Mouse (Mus musculus): ENCODE results near the gene Sik2. TPM values are rescaled to one million over a fixed set of nuclear protein-coding genes. Genes with fewer than 3 reads are reported as not detected.

Sik2 gene
- total and polyA plus RNA-seq, 3 experiments, result 1.9 to 8.2 (median 6.0) TPM

- Histone ChIP-seq H3K79me2 (replicated peaks; ENCODE audit: control insufficient read depth, extremely low read depth, insufficient read depth, poor library complexity, severe bottlenecking) (no peaks in the 10 kb centered on the region), H3K9ac (ENCODE audit: insufficient read depth, low read depth) (peak overlapping the region; percentile 19), H3K27ac (ENCODE audit: insufficient read depth, low read depth) (peak overlapping the region; percentile 79), H3K4me3 (replicated peaks in 1 of 3; ENCODE audit: low read depth in 2 of 3, low read length in 2 of 3, poor library complexity in 1 of 3) (no peak overlapping the region), H3K36me3 (replicated peaks in 1 of 2; ENCODE audit: control insufficient read depth in 1 of 2, insufficient read depth in 1 of 2, low read length in 1 of 2) (no peaks in the 10 kb centered on the region), H3K4me2 (ENCODE audit: insufficient read depth, low read depth, poor library complexity, severe bottlenecking) (peak overlapping the region; percentile 74), H3K9me3 (replicated peaks; ENCODE audit: low read length) (no peaks in the 10 kb centered on the region), H3K4me1 (ENCODE audit: control insufficient read depth in 1 of 2, insufficient read depth in 2 of 2) (peaks cover 13 to 52% of the 10 kb centered on the region in 2 experiments; a peak in 3 of 4 replicates), H3K27me3 (replicated peaks) (no peaks in the 10 kb centered on the region)
- TF ChIP-seq TCF12 (IDR thresholded peaks at IDR 0.05; ENCODE audit: low read depth, low read length), result peak; percentile 80
- TF ChIP-seq TBP (conservative IDR thresholded peaks at IDR 0.05; ENCODE audit: low read depth, low read length), result no peak
- TF ChIP-seq UBTF (IDR thresholded peaks at IDR 0.05; ENCODE audit: low read depth, low read length), result no peak
- no peak for TF ChIP-seq JUN (IDR thresholded peaks at IDR 0.05; ENCODE audit: insufficient read depth, low read depth, low read length)
- TF ChIP-seq CHD1 (IDR thresholded peaks at IDR 0.05; ENCODE audit: low read depth, low read length), result no peak
- no peak for TF ChIP-seq KAT2A (IDR thresholded peaks at IDR 0.05; ENCODE audit: insufficient replicate concordance, low read length)
- TF ChIP-seq CHD2 (IDR thresholded peaks at IDR 0.05; ENCODE audit: low read length), result 0 out of 2 replicates have a peak, but pooled peaks have one; percentile 13
- no peak for TF ChIP-seq RCOR1 (conservative IDR thresholded peaks at IDR 0.05; ENCODE audit: low read depth, low read length)
- no peak for TF ChIP-seq ZNF384 (IDR thresholded peaks at IDR 0.05; ENCODE audit: low read depth, low read length)
- peak; percentile 57; the same call in 1 of the 2 replicates for TF ChIP-seq MEF2A (IDR thresholded peaks at IDR 0.05; ENCODE audit: borderline replicate concordance, low read depth, low read length)
- TF ChIP-seq MAX (IDR thresholded peaks at IDR 0.05; ENCODE audit: low read length), result peak; percentile 76
- peak; percentile 21; the same call in 1 of the 2 replicates for TF ChIP-seq ZKSCAN1 (IDR thresholded peaks at IDR 0.05; ENCODE audit: borderline replicate concordance, low read depth, low read length)
- TF ChIP-seq USF1 (IDR thresholded peaks at IDR 0.05; ENCODE audit: low read depth, low read length), result no peak
- no peak for TF ChIP-seq E2F4 (IDR thresholded peaks at IDR 0.05; ENCODE audit: insufficient replicate concordance, low read depth, low read length)
- TF ChIP-seq JUND (conservative IDR thresholded peaks at IDR 0.05; ENCODE audit: low read depth, low read length), result peak; percentile 45; the same call in 1 of the 2 replicates
- peak; percentile 26; the same call in 1 of the 2 replicates for TF ChIP-seq BHLHE40 (IDR thresholded peaks at IDR 0.05; ENCODE audit: low read depth, low read length)
- TF ChIP-seq ZMIZ1 (IDR thresholded peaks at IDR 0.05; ENCODE audit: low read depth, low read length), result no peak
- TF ChIP-seq SIN3A (IDR thresholded peaks at IDR 0.05; ENCODE audit: low read length), result no peak; the same call in 1 of the 2 replicates
- no peak for TF ChIP-seq PAX5 (IDR thresholded peaks at IDR 0.05; ENCODE audit: low read length)
- TF ChIP-seq GABPA (IDR thresholded peaks at IDR 0.05; ENCODE audit: insufficient replicate concordance, low read depth, low read length), result no peak
- no peak for TF ChIP-seq POLR2A (IDR thresholded peaks at IDR 0.05; ENCODE audit: low read depth, low read length)
- TF ChIP-seq CTCF (conservative IDR thresholded peaks at IDR 0.05 in 1 of 2, IDR thresholded peaks at IDR 0.05 in 1 of 2; ENCODE audit: low read depth in 2 of 2, low read length in 2 of 2), result no peak
- TF ChIP-seq SMC3 (IDR thresholded peaks at IDR 0.05; ENCODE audit: low read depth, low read length), result no peak
- no peak for TF ChIP-seq USF2 (conservative IDR thresholded peaks at IDR 0.05; ENCODE audit: low read depth, low read length)
- TF ChIP-seq HCFC1 (IDR thresholded peaks at IDR 0.05; ENCODE audit: low read depth, low read length), result no peak
- peak; percentile 82; the same call in 1 of the 2 replicates for TF ChIP-seq MYC (IDR thresholded peaks at IDR 0.05; ENCODE audit: low read depth, low read length)
- peak; percentile 44; the same call in 1 of the 2 replicates for TF ChIP-seq ETS1 (conservative IDR thresholded peaks at IDR 0.05; ENCODE audit: low read depth, low read length)
- TF ChIP-seq NELFE (IDR thresholded peaks at IDR 0.05; ENCODE audit: low read depth, low read length), result 0 out of 2 replicates have a peak, but pooled peaks have one; percentile 28
- no peak for TF ChIP-seq POLR2AphosphoS2 (IDR thresholded peaks at IDR 0.05; ENCODE audit: low read depth, low read length)
- no peak for TF ChIP-seq RAD21 (IDR thresholded peaks at IDR 0.05; ENCODE audit: low read depth, low read length)
- no peak for TF ChIP-seq MAZ (IDR thresholded peaks at IDR 0.05; ENCODE audit: low read depth, low read length)
- no peak; the same call in 1 of the 2 replicates for TF ChIP-seq ELF1 (IDR thresholded peaks at IDR 0.05; ENCODE audit: low read depth, low read length)
- no peak for TF ChIP-seq MAFK (IDR thresholded peaks at IDR 0.05; ENCODE audit: insufficient replicate concordance, low read length)
- peak; percentile 67 for TF ChIP-seq MXI1 (IDR thresholded peaks at IDR 0.05; ENCODE audit: low read depth, low read length)
- no peak for TF ChIP-seq ZC3H11A (IDR thresholded peaks at IDR 0.05; ENCODE audit: low read depth, low read length)
- TF ChIP-seq IRF4 (IDR thresholded peaks at IDR 0.05; ENCODE audit: low read depth, low read length), result peak; percentile 53
- TF ChIP-seq NRF1 (IDR thresholded peaks at IDR 0.05; ENCODE audit: low read depth, low read length), result no peak
- TF ChIP-seq EP300 (IDR thresholded peaks at IDR 0.05; ENCODE audit: low read length), result peak; percentile 88
- dilution Hi-C loops (cut with MboI; ENCODE audit: extremely low pct_ligation_motif_present, extremely low pct_unique_long_range_greater_than_20kb, low sequenced_read_pairs), result no loop called here
- in situ Hi-C loops (cut with MboI; ENCODE audit: low pct_ligation_motif_present, low pct_unique_long_range_greater_than_20kb, low sequenced_read_pairs), result no loop called here
- DNase-seq (ENCODE audit: extremely low read depth), result peak; percentile 68
These were observed 24.1 kb upstream of the Sik2 start for GRCm38 (mm10) chr9:51032785-51033529.
